Mouse (Mus musculus): ENCODE results near the gene Rhbdf2. TPM values are rescaled to one million over a fixed set of nuclear protein-coding genes. Genes with fewer than 3 reads are reported as not detected.

Gene Rhbdf2
- total RNA-seq, 4 experiments from 2014 or later = 8.7 to 12.6 (median 10.6) TPM

GRCm38 (mm10) chr11:116589020-116589531 lies 37.7 kb downstream of the Rhbdf2 start:
- no peak for DNase-seq (ENCODE audit: low spot score)

DNA sequence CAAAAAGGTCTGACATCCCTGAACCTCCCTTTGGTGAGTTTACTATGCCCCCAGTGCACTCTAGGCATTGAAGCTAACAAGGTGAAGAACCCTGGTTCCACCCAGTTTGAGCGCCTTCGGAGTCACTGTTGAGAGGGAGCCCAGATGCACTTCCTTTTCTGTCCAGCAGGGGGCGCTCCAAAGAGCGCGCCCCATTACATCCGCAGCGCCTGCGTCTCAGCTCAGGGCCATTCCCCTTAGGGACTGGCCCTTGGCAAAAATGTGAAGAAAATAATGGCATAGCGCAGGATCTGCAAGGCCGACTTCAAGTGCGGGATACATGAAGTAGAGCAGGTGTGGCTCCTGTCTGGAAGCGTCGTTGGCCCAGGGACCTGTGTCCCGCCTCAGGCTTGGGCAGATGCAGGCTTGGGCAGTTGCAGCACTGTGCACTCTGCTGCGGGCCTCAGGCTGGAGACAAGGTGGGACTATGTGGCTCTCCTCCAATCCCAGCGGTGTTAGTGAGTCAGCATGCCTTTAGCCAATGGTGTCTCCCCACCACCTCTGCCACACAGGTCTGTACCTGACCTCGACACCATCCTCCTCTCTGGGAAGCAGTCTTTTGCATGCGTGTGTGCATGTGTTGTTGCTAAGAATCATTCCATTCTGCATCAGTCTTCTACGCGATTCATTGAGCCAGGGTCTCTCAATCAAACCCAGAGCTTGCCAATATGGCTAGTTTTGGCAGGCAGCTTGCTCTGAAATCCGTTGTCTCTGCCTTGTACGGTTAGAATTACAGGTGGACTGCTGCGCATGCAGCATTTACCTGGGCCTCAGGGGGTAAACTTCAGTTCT lies 39.8 kb downstream of the Rhbdf2 start:
- DNase-seq (ENCODE audit: low spot score) = peak; percentile 73

- DNase-seq (ENCODE audit: low spot score) = no peak
Observed at GRCm38 (mm10) chr11:116586310-116586709, 40.5 kb downstream of the Rhbdf2 start, which contains the start of gene Aanat. TSS of gene Aanat (plus strand) at chr11:116586432.

GRCm38 (mm10) chr11:116585682-116586081 lies 41.1 kb downstream of the Rhbdf2 start:
- DNase-seq (ENCODE audit: low spot score) = no peak

GRCm38 (mm10) chr11:116581376-116581814 lies 45.4 kb downstream of the Rhbdf2 start, which contains the start of gene Ube2o:
TSS of gene Ube2o (minus strand) at chr11:116581447.
- DNase-seq (ENCODE audit: low spot score) = peak; percentile 70

GRCm38 (mm10) chr11:116580711-116581375 lies 46.0 kb downstream of the Rhbdf2 start:
- DNase-seq (ENCODE audit: low spot score) = no peak

DNA sequence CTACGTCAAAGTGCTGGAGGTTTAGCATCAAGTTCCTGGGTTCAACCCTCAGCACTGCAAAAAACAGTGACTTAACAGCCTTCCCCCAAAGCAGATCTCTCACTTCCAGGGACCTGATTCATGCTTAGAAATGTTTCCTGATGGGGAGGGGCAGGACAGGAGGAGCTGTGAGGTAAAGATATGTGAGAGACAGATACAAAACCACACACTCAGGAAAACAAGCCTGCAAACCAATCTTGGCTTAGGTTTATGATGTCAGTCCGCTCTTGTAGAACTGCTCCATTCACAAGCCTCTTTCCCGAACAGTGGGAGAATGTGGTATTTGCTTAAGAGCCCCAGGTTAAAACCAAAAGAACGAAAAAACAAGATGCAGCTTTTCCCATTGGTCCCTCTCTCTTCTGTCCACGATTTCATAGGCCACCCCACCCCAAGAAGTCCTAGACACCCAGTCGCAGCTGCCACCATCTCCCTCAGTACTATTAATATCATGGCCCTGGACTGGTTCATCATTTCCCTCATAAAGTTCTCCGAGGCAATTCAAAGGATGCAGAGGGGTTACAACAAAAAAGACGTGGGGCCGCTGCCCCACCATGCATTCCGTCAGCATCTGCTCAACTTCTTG lies 46.7 kb downstream of the Rhbdf2 start:
- no peak for DNase-seq (ENCODE audit: low spot score)

GRCm38 (mm10) chr11:116579280-116579679 lies 47.5 kb downstream of the Rhbdf2 start:
- no peak for DNase-seq (ENCODE audit: low spot score)

DNA sequence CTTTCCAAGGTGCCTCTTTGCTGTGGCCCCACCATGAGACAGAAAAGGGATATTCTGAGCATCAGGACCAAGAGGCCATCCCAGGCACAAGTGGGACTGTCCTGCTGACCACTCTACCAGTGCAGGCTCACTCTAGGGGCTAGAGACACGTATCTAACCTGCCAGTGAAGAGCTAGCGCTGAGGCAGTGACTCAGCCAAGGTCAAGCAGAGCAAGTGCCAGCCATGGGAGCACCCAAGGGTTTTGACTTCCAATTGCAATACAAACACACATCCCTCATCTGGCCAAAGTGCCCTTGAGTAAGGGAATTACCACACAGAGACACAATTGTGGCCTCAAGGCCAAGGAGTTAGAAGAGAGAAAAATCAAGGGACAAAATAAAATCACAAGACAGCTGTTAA lies 51.4 kb downstream of the Rhbdf2 start:
- no peak for DNase-seq (ENCODE audit: low spot score)

GRCm38 (mm10) chr11:116574982-116575381 lies 51.8 kb downstream of the Rhbdf2 start:
- no peak for DNase-seq (ENCODE audit: low spot score)

DNA sequence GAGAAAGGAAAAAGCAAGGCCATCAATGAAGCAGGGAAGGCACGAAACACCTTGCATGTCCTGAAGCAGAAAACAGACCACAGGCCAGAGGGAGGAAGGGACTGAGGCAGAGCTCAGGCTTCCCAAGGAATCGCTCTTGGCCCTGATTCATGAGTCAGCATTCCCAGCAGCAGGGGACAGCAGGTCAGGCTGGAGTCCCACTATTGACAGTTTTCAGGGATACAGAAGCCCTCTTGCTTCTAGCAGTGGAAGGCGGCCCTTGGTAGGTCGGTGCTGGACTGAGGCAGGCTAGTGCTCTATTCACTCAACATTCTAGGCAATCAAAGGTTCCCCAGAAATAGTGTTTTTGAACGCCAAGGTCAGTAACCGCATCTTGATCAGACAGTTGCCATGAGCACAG lies 52.3 kb downstream of the Rhbdf2 start:
- DNase-seq (ENCODE audit: low spot score) = no peak

DNA sequence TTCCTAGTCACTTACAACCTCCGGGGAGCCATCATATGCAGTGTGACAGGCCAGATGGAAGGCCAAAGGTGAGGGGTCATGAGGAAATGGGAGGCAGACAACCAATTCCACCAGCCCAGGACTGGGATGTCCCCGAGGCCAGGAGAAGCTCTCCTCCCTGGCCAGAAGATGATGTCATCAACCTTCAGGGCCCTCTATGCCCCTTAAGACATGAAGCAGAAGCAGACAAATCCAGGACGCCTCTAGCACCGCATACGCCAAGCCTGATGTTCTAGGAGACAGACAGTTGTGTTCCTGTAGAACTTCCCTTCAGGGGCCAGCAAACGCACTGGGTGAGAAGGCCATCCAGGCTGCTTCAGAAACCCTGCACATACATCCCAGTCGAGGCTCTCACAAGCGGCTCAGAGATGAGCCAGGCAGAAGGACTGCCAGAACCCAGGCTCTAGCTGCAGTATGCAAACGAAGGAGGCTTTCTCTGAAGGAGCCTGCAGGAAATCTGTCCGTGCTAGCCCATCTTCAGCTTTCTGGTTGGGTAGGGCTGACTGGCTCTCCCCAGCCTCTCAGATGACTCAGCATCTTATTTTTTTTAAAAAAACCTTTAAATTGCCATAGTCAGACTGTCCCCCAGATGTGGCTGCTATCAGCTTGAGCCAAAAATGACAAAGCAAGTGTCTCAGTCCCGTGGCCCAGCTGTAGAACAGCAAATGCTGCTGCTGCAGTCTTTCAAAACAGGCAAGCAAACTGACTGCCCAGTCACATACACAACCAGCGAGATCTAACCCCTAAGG lies 53.9 kb downstream of the Rhbdf2 start:
- DNase-seq (ENCODE audit: low spot score) = peak; percentile 33

DNA sequence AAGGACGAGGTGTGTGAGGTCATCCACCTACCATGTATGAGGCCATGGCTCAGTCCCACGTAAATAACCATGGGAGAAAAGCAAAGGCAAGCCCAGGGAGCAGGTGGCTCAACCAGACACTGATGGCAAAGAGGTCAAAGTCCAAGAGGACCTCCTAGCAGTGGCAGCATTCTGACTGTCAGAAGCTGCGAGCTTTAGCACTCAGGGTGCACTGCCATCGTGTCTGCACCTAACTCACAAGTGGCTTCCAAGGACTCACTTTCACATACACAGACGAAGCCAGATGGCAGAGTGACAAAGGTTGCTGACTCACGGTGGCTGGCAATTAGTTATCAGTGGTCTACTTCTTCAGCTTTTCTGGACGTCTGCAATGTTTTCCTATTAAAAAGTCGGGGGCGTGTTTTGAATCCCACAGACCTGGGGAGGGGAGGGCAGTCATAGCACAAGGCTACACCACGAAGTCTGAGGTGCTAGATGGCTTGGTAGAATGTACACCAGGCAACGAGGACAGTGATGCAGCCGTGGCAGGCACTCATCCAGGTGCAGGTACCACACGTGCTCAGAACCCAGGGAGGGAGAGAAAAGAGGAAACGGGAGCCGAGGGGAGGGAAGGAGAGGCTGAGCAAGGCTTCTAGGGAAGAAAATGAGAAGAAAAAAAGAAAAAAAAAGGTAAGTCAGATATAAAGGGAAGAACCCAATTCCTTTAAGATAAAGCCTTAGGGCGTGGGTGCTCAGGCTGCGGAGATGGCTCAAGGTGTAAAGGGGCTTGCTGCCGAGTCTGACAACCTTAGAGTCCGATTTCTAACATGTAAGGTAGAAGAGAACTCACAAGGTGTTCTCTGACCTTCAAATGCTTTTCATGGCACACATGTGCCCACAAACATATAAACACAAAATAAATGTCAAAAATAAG lies 54.8 kb downstream of the Rhbdf2 start:
- peak; percentile 53 for DNase-seq (ENCODE audit: low spot score)

- DNase-seq (ENCODE audit: low spot score) = no peak
Observed at GRCm38 (mm10) chr11:116570821-116571220, 56.0 kb downstream of the Rhbdf2 start.

- DNase-seq (ENCODE audit: low spot score) = no peak
Observed at GRCm38 (mm10) chr11:116567531-116567930, 59.3 kb downstream of the Rhbdf2 start.

GRCm38 (mm10) chr11:116565283-116566041 lies 61.4 kb downstream of the Rhbdf2 start:
- no peak for DNase-seq (ENCODE audit: low spot score)

GRCm38 (mm10) chr11:116556308-116556707 lies 70.5 kb downstream of the Rhbdf2 start:
- DNase-seq (ENCODE audit: low spot score) = no peak

GRCm38 (mm10) chr11:116555572-116555971 lies 71.2 kb downstream of the Rhbdf2 start:
- DNase-seq (ENCODE audit: low spot score) = no peak

DNA sequence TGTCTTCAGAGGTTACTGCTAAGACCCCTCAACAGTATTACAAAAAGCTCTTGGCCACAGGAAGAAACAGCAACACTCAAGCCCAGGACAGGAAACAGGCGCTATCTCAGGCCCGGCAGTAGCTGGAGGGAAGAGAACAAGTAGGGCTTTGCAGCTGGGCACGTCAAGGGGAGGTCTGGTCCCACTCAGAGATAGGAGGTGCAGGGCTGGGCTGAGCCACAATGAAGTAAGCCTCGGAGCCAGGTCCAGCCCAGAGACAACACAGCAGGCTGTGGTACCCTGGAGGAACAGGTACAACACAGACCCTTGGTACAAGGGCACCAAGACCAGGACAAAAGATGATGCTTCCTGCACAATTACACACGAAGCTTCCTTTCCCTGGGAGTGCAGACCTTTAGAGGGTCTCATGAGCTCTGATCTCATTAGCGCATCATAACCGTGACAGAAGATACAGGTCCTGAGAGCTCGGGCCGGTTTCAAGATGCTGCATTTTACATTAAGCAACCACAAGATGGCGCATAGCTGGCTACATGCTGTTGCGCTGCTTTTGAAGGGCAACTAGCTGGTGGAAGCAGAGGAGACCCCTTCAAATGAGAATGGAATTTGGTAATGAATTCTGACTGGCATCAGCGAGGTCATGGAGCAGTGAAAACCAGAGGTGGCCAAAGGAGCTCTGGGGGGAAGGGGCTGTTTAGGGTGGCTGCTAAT lies 72.5 kb downstream of the Rhbdf2 start:
- no peak for DNase-seq (ENCODE audit: low spot score)
